Mouse (Mus musculus) neural tube, embryonic 14.5 days (tissue): Measurements from ENCODE around the gene Sept14. TPM values are rescaled to one million over a fixed set of nuclear protein-coding genes. Genes with fewer than 3 reads are reported as not detected.
"Not testable (repeated sequence)": the region's sequence is repeated elsewhere in the genome, so short reads cannot be mapped to it uniquely, and the experiment has no call there.

ENCODE experiments used
- ATAC-seq: fragments of 200-750 bp; cut with Nextera tagmentation; 2 replicates; pipeline ENCODE4 v1.8.0; 2017; ENCODE audit warnings: low read depth, mild to moderate bottlenecking, moderate TSS enrichment, moderate library complexity
- H3K27ac ChIP-seq: fragments of 300-500 bp; sonication (generic); 2 replicates; pipeline ENCODE4 v1.5.1; 2014; ENCODE audit warnings: low read depth, mild to moderate bottlenecking, control low read depth, low read length, moderate library complexity, mixed read lengths
- H3K27me3 ChIP-seq: fragments of 300-500 bp; sonication (generic); 2 replicates; pipeline ENCODE4 v1.6.1; 2014; ENCODE audit warnings: low read length; ENCODE audit not compliant: control insufficient read depth, insufficient read depth
- H3K36me3 ChIP-seq: fragments of 300-500 bp; sonication (generic); 2 replicates; pipeline ENCODE4 v1.6.1; 2014; ENCODE audit warnings: low read length, mixed read lengths; ENCODE audit not compliant: control insufficient read depth, insufficient read depth
- H3K4me1 ChIP-seq: fragments of 300-500 bp; sonication (generic); 2 replicates; pipeline ENCODE4 v1.6.1; 2014; ENCODE audit warnings: low read length; ENCODE audit not compliant: control insufficient read depth, insufficient read depth
- H3K4me2 ChIP-seq: fragments of 300-500 bp; sonication (generic); 2 replicates; pipeline ENCODE4 v1.6.1; 2014; ENCODE audit warnings: mild to moderate bottlenecking, low read depth, low read length, control low read depth
- H3K4me3 ChIP-seq: fragments of 300-500 bp; sonication (generic); 2 replicates; pipeline ENCODE4 v1.5.1; 2014; ENCODE audit warnings: low read depth, low read length, control low read depth, mixed read lengths
- H3K9ac ChIP-seq: fragments of 300-500 bp; sonication (generic); replicated peaks from 2 replicates; pipeline ENCODE4 v1.6.1; 2014; ENCODE audit warnings: low read depth, mild to moderate bottlenecking, control low read depth, low read length, mixed read lengths
- H3K9me3 ChIP-seq: fragments of 300-500 bp; sonication (generic); 2 replicates; pipeline ENCODE4 v1.6.1; 2016; ENCODE audit warnings: low read length; ENCODE audit not compliant: control insufficient read depth
- WGBS: fragments of 180-500 bp; shearing (Covaris S2); extraction: QIAGEN DNeasy Blood & Tissue Kit; methylation state at CpG from one replicate; pipeline ENCODE4 v1.1.7; 2014; 5-methylcytosine and 5-hydroxymethylcytosine counted together
- polyA plus RNA-seq: library from polyadenylated mRNA; unstranded; fragments of >200 nt; fragmentation: Nextera tagmentation; extraction: Ambion mirVana; gene quantifications from 2 replicates; pipeline ENCODE4 v1.2.1, GENCODE M21; 2014

Gene Sept14
- polyA plus RNA-seq, 1 experiment from 2014 or later, result not detected

DNA sequence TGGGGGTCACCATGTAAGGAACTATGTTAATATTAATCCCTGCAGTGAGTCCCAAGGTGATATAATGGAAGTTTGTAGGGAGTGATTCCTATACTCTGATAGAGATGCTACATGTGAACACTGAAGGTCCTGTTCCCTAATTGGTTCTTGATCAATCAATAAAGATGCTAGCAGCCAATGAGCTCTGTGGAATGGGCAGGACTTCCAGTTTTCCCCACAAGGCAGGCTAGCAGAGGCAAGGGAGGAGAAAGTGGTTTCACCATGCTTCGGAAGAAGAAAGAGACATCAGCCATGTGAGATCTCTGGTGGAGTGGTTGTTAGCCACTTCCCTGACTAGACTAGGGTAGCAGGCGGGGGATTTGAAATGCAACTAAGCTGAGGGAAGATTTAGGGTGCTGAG is 7.8 kb downstream of the Sept14 start:
- H3K4me3 ChIP-seq, result no peak overlapping the region
- H3K4me1 ChIP-seq, result no peaks in the 10 kb centered on the region
- H3K9me3 ChIP-seq, result no peaks in the 10 kb centered on the region
- H3K9ac ChIP-seq, result no peak overlapping the region
- no peak overlapping the region for H3K4me2 ChIP-seq
- no peaks in the 10 kb centered on the region for H3K36me3 ChIP-seq
- WGBS, result 47% methylated on average over 2 of the region's 2 CpGs
- ATAC-seq, result no peak
- no peaks in the 10 kb centered on the region for H3K27me3 ChIP-seq
- H3K27ac ChIP-seq, result no peak overlapping the region

GRCm38 (mm10) chr5:129690528-129690927 is 17.8 kb downstream of the Sept14 start:
- Histone ChIP-seq H3K9ac (no peak overlapping the region), H3K27me3 (no peaks in the 10 kb centered on the region), H3K4me1 (no peaks in the 10 kb centered on the region), H3K4me2 (no peak overlapping the region), H3K9me3 (no peaks in the 10 kb centered on the region), H3K27ac (no peak overlapping the region), H3K36me3 (no peaks in the 10 kb centered on the region), H3K4me3 (no peak overlapping the region)
- 85% methylated on average over 3 of the region's 3 CpGs for WGBS
- no peak for ATAC-seq

DNA sequence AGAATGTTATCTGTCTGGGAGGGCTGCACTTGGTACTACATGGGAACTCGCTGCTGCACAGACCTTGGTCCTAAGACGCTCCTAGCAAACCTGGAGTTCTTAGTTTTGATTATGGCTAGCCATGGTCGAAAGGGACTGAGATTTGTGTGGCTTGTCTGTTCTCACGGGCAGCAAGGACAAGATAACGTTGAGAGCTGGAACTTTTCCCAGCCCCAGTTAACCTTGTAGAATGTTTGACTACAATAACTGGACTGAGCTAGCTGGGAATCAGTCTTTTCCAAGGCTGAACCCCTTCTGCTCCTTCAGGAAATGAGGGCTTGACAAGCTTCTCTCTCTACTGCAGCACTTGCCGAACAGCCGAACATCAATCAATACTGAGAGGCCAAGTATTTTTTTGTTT is 20.7 kb downstream of the Sept14 start:
- Histone ChIP-seq H3K4me2 (no peak overlapping the region), H3K9me3 (no peaks in the 10 kb centered on the region), H3K27me3 (no peaks in the 10 kb centered on the region), H3K4me1 (no peaks in the 10 kb centered on the region), H3K4me3 (no peak overlapping the region), H3K36me3 (no peaks in the 10 kb centered on the region), H3K27ac (no peak overlapping the region), H3K9ac (no peak overlapping the region)
- WGBS, result 87% methylated on average over 7 of the region's 7 CpGs
- no peak for ATAC-seq

DNA sequence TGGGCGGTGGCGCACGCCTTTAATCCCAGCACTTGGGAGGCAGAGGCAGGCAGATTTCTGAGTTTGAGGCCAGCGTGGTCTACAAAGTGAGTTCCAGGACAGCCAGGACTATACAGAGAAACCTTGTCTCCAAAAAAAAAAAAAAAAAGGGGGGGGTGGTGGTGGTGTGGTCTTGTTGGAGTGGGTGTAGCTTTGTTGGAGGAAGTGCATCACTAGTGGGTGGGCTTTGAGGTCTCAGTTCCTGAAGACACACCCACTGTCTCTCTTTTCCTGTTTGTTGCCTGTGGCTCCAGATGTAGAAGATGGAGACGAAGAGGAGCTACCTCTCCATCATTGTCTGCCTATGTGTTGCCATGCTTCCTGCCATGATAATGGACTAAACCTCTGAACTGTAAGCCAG is 23.2 kb downstream of the Sept14 start:
- not testable (repeated sequence) for H3K36me3 ChIP-seq, ATAC-seq

DNA sequence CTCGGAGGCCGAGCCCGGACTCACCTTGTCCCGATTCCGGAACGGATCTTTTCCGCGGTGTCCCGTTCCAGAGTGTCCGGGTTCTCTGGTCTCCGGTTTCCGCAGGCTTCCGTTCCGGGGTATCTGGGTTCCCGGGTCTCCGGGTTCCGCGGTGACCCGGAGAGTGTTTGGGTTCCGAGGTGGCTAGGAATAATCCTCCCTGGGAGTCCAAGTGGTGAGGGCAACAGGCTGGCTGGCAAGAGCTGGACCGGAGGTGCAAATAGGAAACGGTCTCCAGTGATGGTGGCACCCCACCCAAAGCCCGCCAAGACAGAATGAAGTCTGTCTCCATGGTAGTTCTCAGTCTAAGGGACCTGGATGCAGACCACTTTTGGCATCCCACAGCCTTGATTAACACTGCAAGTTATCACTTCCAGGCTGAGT is 38.3 kb downstream of the Sept14 start, which contains the start of gene Zfp11:
Zfp11 (minus strand) TSS at position 64 of the 423 bp plus-strand sequence.
- H3K4me1 ChIP-seq, result peaks cover 9% of the 10 kb centered on the region
- H3K4me2 ChIP-seq, result peak within 1 kb of the TSS; percentile 72
- ATAC-seq, result peak; percentile 83
- H3K9ac ChIP-seq, result peak within 1 kb of the TSS; percentile 64
- H3K9me3 ChIP-seq, result no peaks in the 10 kb centered on the region
- H3K4me3 ChIP-seq, result peak within 1 kb of the TSS; percentile 54
- H3K27ac ChIP-seq, result no peak within 1 kb of the TSS
- H3K36me3 ChIP-seq, result no peaks in the 10 kb centered on the region
- no peaks in the 10 kb centered on the region for H3K27me3 ChIP-seq
- under 1% methylated on average over 23 of the region's 23 CpGs for WGBS

More for the DNA sequence above, 23.2 kb downstream of the Sept14 start:
- not testable (repeated sequence) for H3K4me3 ChIP-seq, H3K27me3 ChIP-seq, H3K9me3 ChIP-seq, H3K4me1 ChIP-seq, H3K27ac ChIP-seq, H3K4me2 ChIP-seq, H3K9ac ChIP-seq
- 94% methylated on average over 5 of the region's 5 CpGs for WGBS

GRCm38 (mm10) chr5:129669453-129670035 is 38.8 kb downstream of the Sept14 start:
- H3K4me1 ChIP-seq, result peaks cover 9% of the 10 kb centered on the region
- H3K36me3 ChIP-seq, result no peaks in the 10 kb centered on the region
- H3K4me3 ChIP-seq, result peak overlapping the region; percentile 54
- 0 out of 2 replicates have a peak, but pooled peaks have one; percentile 41 for ATAC-seq
- no peak overlapping the region for H3K27ac ChIP-seq
- H3K9me3 ChIP-seq, result no peaks in the 10 kb centered on the region
- H3K4me2 ChIP-seq, result peak overlapping the region; percentile 72
- peak overlapping the region; percentile 64 for H3K9ac ChIP-seq
- H3K27me3 ChIP-seq, result no peaks in the 10 kb centered on the region
- WGBS, result 2% methylated on average over 31 of the region's 31 CpGs

DNA sequence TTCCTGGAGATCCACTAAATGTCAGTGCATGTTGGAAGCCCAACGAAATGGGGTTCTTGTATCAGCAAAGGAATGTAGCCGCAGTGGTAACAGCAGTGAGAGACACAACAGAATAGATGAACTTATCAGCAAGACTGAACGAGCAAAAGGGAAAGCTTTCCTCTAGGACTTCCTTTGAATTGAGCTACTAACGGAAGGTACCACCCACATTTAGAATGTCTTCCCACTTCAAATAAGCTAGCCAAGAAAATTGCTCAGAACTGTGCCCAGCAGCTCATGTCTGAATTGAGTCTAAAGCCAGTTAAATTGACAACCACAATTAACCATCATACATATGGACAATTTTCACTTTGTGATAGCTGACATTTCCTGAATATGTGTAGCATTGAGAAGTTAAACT is 40.5 kb downstream of the Sept14 start:
- Histone ChIP-seq H3K27ac (no peak overlapping the region), H3K36me3 (no peaks in the 10 kb centered on the region), H3K9ac (no peak overlapping the region), H3K4me3 (no peak overlapping the region), H3K4me1 (peaks cover 9% of the 10 kb centered on the region), H3K9me3 (no peaks in the 10 kb centered on the region), H3K4me2 (no peak overlapping the region), H3K27me3 (no peaks in the 10 kb centered on the region)
- no peak for ATAC-seq
- 90% methylated on average over 4 of the region's 4 CpGs for WGBS

GRCm38 (mm10) chr5:129666271-129666909 is 41.9 kb downstream of the Sept14 start:
- no peaks in the 10 kb centered on the region for H3K9me3 ChIP-seq
- WGBS, result 96% methylated on average over 10 of the region's 10 CpGs
- no peaks in the 10 kb centered on the region for H3K36me3 ChIP-seq
- no peak for ATAC-seq
- no peak overlapping the region for H3K4me2 ChIP-seq
- H3K27me3 ChIP-seq, result no peaks in the 10 kb centered on the region
- no peak overlapping the region for H3K4me3 ChIP-seq
- peaks cover 9% of the 10 kb centered on the region for H3K4me1 ChIP-seq
- no peak overlapping the region for H3K27ac ChIP-seq
- no peak overlapping the region for H3K9ac ChIP-seq

DNA sequence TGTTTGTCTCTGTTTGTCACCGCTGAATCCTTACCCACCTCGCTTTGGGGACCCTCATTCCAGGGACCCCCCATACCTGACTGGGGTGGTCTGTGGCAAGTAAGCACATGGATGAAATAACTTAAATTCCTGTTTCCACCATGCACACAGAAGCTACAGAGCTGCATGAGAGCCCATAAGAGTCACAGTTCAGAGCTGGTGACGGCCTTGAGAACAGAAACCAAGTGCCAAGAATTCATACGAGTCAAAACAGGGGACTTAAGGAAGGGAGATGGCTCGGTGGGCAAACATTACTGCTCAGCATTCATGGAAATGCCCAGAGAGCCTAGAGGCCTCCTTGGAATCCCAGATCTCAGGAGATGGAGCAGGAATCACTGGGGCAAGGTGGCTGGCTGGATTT is 44.2 kb downstream of the Sept14 start:
- no peaks in the 10 kb centered on the region for H3K9me3 ChIP-seq
- WGBS, result 92% methylated on average over 5 of the region's 5 CpGs
- H3K4me2 ChIP-seq, result no peak overlapping the region
- no peak overlapping the region for H3K9ac ChIP-seq
- peaks cover 6% of the 10 kb centered on the region for H3K36me3 ChIP-seq
- no peaks in the 10 kb centered on the region for H3K27me3 ChIP-seq
- H3K27ac ChIP-seq, result no peak overlapping the region
- no peak overlapping the region for H3K4me3 ChIP-seq
- peaks cover 7% of the 10 kb centered on the region for H3K4me1 ChIP-seq
- ATAC-seq, result no peak
